Mouse (Mus musculus): ENCODE data around the gene Srsf2.

GRCm38 (mm10) chr11:116868129-116868528 is 15.2 kb upstream of the Srsf2 start:
- TF ChIP-seq CTCF (IDR thresholded peaks at IDR 0.05; ENCODE audit: control insufficient read depth, insufficient read depth, insufficient replicate concordance, low read depth, low read length) = no peak
- TF ChIP-seq POLR2A (IDR thresholded peaks at IDR 0.05; ENCODE audit: control insufficient read depth, low read depth, low read length) = no peak
